Mouse (Mus musculus) MEL (cell line): ENCODE measurements at regions not wholly inside any gene's neighbourhood (a gene's known extent, or its start where the extent isn't known, plus 50 kb on each side); places are given as distances from the start of the nearest gene placed in this dataset.

Experiments
- DNase-seq: peaks from one replicate; pipeline ENCODE4 v3.0.0; 2011; ENCODE audit warnings: low read depth, low spot score
- H3K27ac ChIP-seq: 2 replicates; pipeline ENCODE4 v1.5.1; 2012; ENCODE audit warnings: low read depth, mild to moderate bottlenecking, control low read depth, low read length, moderate library complexity; ENCODE audit not compliant: control insufficient read depth
- H3K27me3 ChIP-seq, 2 experiments: fragments of 150-350 bp in 1 of 2; sonication (generic) in 1 of 2; 2 replicates each; pipeline ENCODE4 v1.6.1; 2012; ENCODE audit warnings: low read length in 2 of 2, mild to moderate bottlenecking in 2 of 2, improper control_type of control experiment in 1 of 2, moderate library complexity in 1 of 2; ENCODE audit not compliant: insufficient read depth in 2 of 2, control insufficient read depth in 1 of 2
- H3K36me3 ChIP-seq, 2 experiments: 2 replicates each; pipeline ENCODE4 v1.6.1; 2012 to 2014; ENCODE audit warnings: low read length in 2 of 2, improper control_type of control experiment in 1 of 2, inconsistent platforms in 1 of 2, mild to moderate bottlenecking in 1 of 2; ENCODE audit not compliant: insufficient read depth in 2 of 2, control insufficient read depth in 1 of 2
- H3K4me1 ChIP-seq, 2 experiments: fragments of 150-350 bp in 1 of 2; sonication (generic) in 1 of 2; 2 replicates each; pipeline ENCODE4 v1.6.1; 2012; ENCODE audit warnings: low read length in 2 of 2, improper control_type of control experiment in 1 of 2, mild to moderate bottlenecking in 1 of 2; ENCODE audit not compliant: insufficient read depth in 2 of 2, control insufficient read depth in 1 of 2
- H3K4me3 ChIP-seq, 2 experiments: fragments of 150-350 bp in 1 of 2; sonication (generic) in 1 of 2; 2 replicates each; pipeline ENCODE4 v1.5.1; 2012; ENCODE audit warnings: low read depth in 2 of 2, low read length in 2 of 2, mild to moderate bottlenecking in 2 of 2, moderate library complexity in 2 of 2, control low read depth in 1 of 2, improper control_type of control experiment in 1 of 2; ENCODE audit not compliant: control insufficient read depth in 1 of 2, insufficient read depth in 1 of 2
- H3K79me2 ChIP-seq: 2 replicates; pipeline ENCODE4 v1.6.1; 2012; ENCODE audit warnings: mild to moderate bottlenecking, low read length, moderate library complexity; ENCODE audit not compliant: control insufficient read depth, poor library complexity, insufficient read depth
- H3K9ac ChIP-seq: 2 replicates; pipeline ENCODE4 v1.6.1; 2012; ENCODE audit warnings: low read depth, mild to moderate bottlenecking, control low read depth, low read length, moderate library complexity; ENCODE audit not compliant: control insufficient read depth, poor library complexity, severe bottlenecking
- H3K9me3 ChIP-seq: fragments of 150-350 bp; sonication (generic); replicated peaks from 2 replicates; pipeline ENCODE4 v1.6.1; 2012; ENCODE audit warnings: mild to moderate bottlenecking, low read length, improper control_type of control experiment, moderate library complexity; ENCODE audit not compliant: insufficient read depth
- BHLHE40 ChIP-seq: IDR thresholded peaks from 2 replicates; pipeline ENCODE4 v1.6.1; 2012; ENCODE audit warnings: low read depth, mild to moderate bottlenecking, inconsistent platforms, low read length, improper control_type of control experiment, borderline replicate concordance
- CHD1 ChIP-seq: IDR thresholded peaks from 2 replicates; pipeline ENCODE4 v1.6.1; 2012; ENCODE audit warnings: low read depth, mild to moderate bottlenecking, inconsistent platforms, low read length, improper control_type of control experiment
- E2F4 ChIP-seq: IDR thresholded peaks from 2 replicates; pipeline ENCODE4 v1.6.1; 2011; ENCODE audit warnings: low read depth, low read length, improper control_type of control experiment, borderline replicate concordance
- ELF1 ChIP-seq: IDR thresholded peaks from 2 replicates; pipeline ENCODE4 v1.6.1; 2014; ENCODE audit warnings: low read depth, mild to moderate bottlenecking, inconsistent platforms, low read length, improper control_type of control experiment, moderate library complexity
- EP300 ChIP-seq, 2 experiments: IDR thresholded peaks; 2 replicates each; pipeline ENCODE4 v1.6.1; 2011; ENCODE audit warnings: improper control_type of control experiment in 2 of 2, low read length in 2 of 2, low read depth in 1 of 2, mild to moderate bottlenecking in 1 of 2
- ETS1 ChIP-seq: IDR thresholded peaks from 2 replicates; pipeline ENCODE4 v1.6.1; 2012; ENCODE audit warnings: low read depth, mild to moderate bottlenecking, inconsistent platforms, low read length, improper control_type of control experiment, moderate library complexity
- GABPA ChIP-seq: IDR thresholded peaks from 2 replicates; pipeline ENCODE4 v1.6.1; 2012; ENCODE audit warnings: low read depth, mild to moderate bottlenecking, inconsistent platforms, low read length, improper control_type of control experiment, moderate library complexity
- GATA1 ChIP-seq: IDR thresholded peaks from 2 replicates; pipeline ENCODE4 v1.6.1; 2011; ENCODE audit warnings: low read depth, low read length, improper control_type of control experiment
- JUND ChIP-seq: IDR thresholded peaks from 2 replicates; pipeline ENCODE4 v1.6.1; 2011; ENCODE audit warnings: low read depth, mild to moderate bottlenecking, improper control_type of control experiment, low read length
- KAT2A ChIP-seq: conservative IDR thresholded peaks from 2 replicates; pipeline ENCODE4 v1.6.1; 2012; ENCODE audit warnings: low read depth, low read length, improper control_type of control experiment, inconsistent platforms
- MEF2A ChIP-seq: IDR thresholded peaks from 2 replicates; pipeline ENCODE4 v1.6.1; 2014; ENCODE audit warnings: low read depth, mild to moderate bottlenecking, inconsistent platforms, low read length, improper control_type of control experiment; ENCODE audit not compliant: poor library complexity, insufficient replicate concordance, severe bottlenecking; ENCODE audit errors: extremely low read depth
- MXI1 ChIP-seq: IDR thresholded peaks from 2 replicates; pipeline ENCODE4 v1.6.1; 2011; ENCODE audit warnings: mild to moderate bottlenecking, low read depth, low read length, improper control_type of control experiment
- NELFE ChIP-seq: IDR thresholded peaks from 2 replicates; pipeline ENCODE4 v1.6.1; 2011; ENCODE audit warnings: low read depth, low read length, improper control_type of control experiment
- POLR2AphosphoS5 ChIP-seq: IDR thresholded peaks from 2 replicates; pipeline ENCODE4 v1.6.1; 2012; ENCODE audit warnings: low read depth, borderline replicate concordance, mild to moderate bottlenecking, inconsistent platforms, low read length, moderate library complexity, mixed read lengths
- RCOR1 ChIP-seq: IDR thresholded peaks from 2 replicates; pipeline ENCODE4 v1.6.1; 2012; ENCODE audit warnings: low read depth, mild to moderate bottlenecking, inconsistent platforms, low read length, improper control_type of control experiment
- SIN3A ChIP-seq: IDR thresholded peaks from 2 replicates; pipeline ENCODE4 v1.6.1; 2012; ENCODE audit warnings: low read length, improper control_type of control experiment, inconsistent platforms
- SMC3 ChIP-seq: IDR thresholded peaks from 2 replicates; pipeline ENCODE4 v1.6.1; 2011; ENCODE audit warnings: low read depth, low read length, improper control_type of control experiment
- TBP ChIP-seq: IDR thresholded peaks from 2 replicates; pipeline ENCODE4 v1.8.0; 2011; ENCODE audit warnings: low read depth, low read length, improper control_type of control experiment
- TCF12 ChIP-seq: IDR thresholded peaks from 2 replicates; pipeline ENCODE4 v1.6.1; 2014; ENCODE audit warnings: low read depth, mild to moderate bottlenecking, inconsistent platforms, low read length, improper control_type of control experiment, moderate library complexity
- UBTF ChIP-seq: IDR thresholded peaks from 2 replicates; pipeline ENCODE4 v1.6.1; 2012; ENCODE audit warnings: low read depth, mild to moderate bottlenecking, inconsistent platforms, low read length, improper control_type of control experiment, moderate library complexity, borderline replicate concordance; ENCODE audit not compliant: insufficient read depth
- USF1 ChIP-seq: IDR thresholded peaks from 2 replicates; pipeline ENCODE4 v1.6.1; 2014; ENCODE audit warnings: low read depth, mild to moderate bottlenecking, inconsistent platforms, low read length, improper control_type of control experiment, moderate library complexity
- ZC3H11A ChIP-seq: IDR thresholded peaks from 2 replicates; pipeline ENCODE4 v1.6.1; 2012; ENCODE audit warnings: low read depth, mild to moderate bottlenecking, inconsistent platforms, low read length, improper control_type of control experiment
- ZKSCAN1 ChIP-seq: IDR thresholded peaks from 2 replicates; pipeline ENCODE4 v1.6.1; 2012; ENCODE audit warnings: low read depth, mild to moderate bottlenecking, inconsistent platforms, low read length, improper control_type of control experiment, moderate library complexity
- ZMIZ1 ChIP-seq: IDR thresholded peaks from 2 replicates; pipeline ENCODE4 v1.6.1; 2012; ENCODE audit warnings: low read depth, mild to moderate bottlenecking, inconsistent platforms, low read length, improper control_type of control experiment, moderate library complexity
- ZNF384 ChIP-seq: IDR thresholded peaks from 2 replicates; pipeline ENCODE4 v1.6.1; 2012; ENCODE audit warnings: low read depth, mild to moderate bottlenecking, inconsistent platforms, low read length, improper control_type of control experiment

DNA sequence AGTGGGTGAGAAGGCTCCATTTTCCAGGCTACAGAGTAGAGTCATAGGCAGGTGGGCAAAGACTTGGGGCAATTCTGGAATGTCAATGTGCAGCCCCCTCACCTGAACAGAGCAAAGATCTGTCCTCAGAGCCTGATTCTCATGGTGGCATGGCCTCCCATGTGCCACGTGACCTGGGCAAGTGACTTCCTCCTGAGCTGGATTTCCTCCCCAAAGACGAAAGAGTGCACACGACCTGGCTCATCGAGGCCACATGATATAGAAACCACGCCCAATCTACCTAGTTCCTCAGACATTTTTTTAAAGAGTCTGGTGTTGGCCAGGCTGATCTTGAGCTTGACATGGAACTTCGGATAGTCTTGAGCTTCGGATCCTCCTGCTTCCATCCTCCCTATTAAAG lies 139.5 kb upstream of the Tle3 start:
- Histone ChIP-seq H3K4me1 (no peaks in the 10 kb centered on the region), H3K79me2 (no peaks in the 10 kb centered on the region), H3K9ac (no peak overlapping the region), H3K27me3 (peaks cover 0 to 4% of the 10 kb centered on the region in 2 experiments; a peak in 2 of 4 replicates), H3K4me3 (no peak overlapping the region), H3K9me3 (no peaks in the 10 kb centered on the region), H3K36me3 (no peaks in the 10 kb centered on the region), H3K27ac (no peak overlapping the region)
- TF ChIP-seq USF1 (peak; percentile 77), ELF1 (no peak), UBTF (no peak), ZNF384 (no peak), GABPA (no peak), NELFE (no peak), ETS1 (no peak), JUND (no peak), CHD1 (no peak)
- DNase-seq, result no peak

GRCm38 (mm10) chr9:61233251-61233650 lies 138.9 kb upstream of the Tle3 start:
- peaks cover 0 to 4% of the 10 kb centered on the region in 2 experiments; a peak in 2 of 4 replicates for H3K27me3 ChIP-seq

GRCm38 (mm10) chr9:61235653-61236610 lies 136.2 kb upstream of the Tle3 start:
- Histone ChIP-seq H3K9ac (no peak overlapping the region), H3K4me3 (no peak overlapping the region), H3K4me1 (no peaks in the 10 kb centered on the region), H3K79me2 (no peaks in the 10 kb centered on the region), H3K36me3 (no peaks in the 10 kb centered on the region), H3K27me3 (peaks cover 0 to 5% of the 10 kb centered on the region in 2 experiments; a peak in 2 of 4 replicates), H3K9me3 (no peaks in the 10 kb centered on the region), H3K27ac (no peak overlapping the region)
- no peak for DNase-seq
- TF ChIP-seq SIN3A (no peak), JUND (no peak), GATA1 (no peak), ZKSCAN1 (no peak), TCF12 (no peak), GABPA (no peak), TBP (no peak), UBTF (no peak), NELFE (no peak), E2F4 (no peak), MXI1 (no peak), SMC3 (no peak), RCOR1 (no peak), EP300 (IDR thresholded peaks at IDR 0.05; ENCODE audit: low read depth in 1 of 2, low read length in 2 of 2) (no peak), KAT2A (no peak), MEF2A (no peak)

More at GRCm38 (mm10) chr9:61233251-61233650, 138.9 kb upstream of the Tle3 start:
- no peaks in the 10 kb centered on the region for H3K79me2 ChIP-seq
- H3K9ac ChIP-seq, result no peak overlapping the region
- H3K4me3 ChIP-seq, result no peak overlapping the region
- no peaks in the 10 kb centered on the region for H3K9me3 ChIP-seq
- no peaks in the 10 kb centered on the region for H3K4me1 ChIP-seq
- H3K36me3 ChIP-seq, result no peaks in the 10 kb centered on the region
- H3K27ac ChIP-seq, result no peak overlapping the region
- no peak for DNase-seq
- TF ChIP-seq SMC3 (no peak), POLR2AphosphoS5 (no peak), CHD1 (no peak), ZC3H11A (no peak), ZMIZ1 (no peak), BHLHE40 (no peak), ZKSCAN1 (no peak), ETS1 (no peak)
- TF ChIP-seq, all 39 proteins: peak for 0
